Mouse (Mus musculus): Measurements from ENCODE around the gene Fam166a. TPM values are rescaled to one million over a fixed set of nuclear protein-coding genes. Genes with fewer than 3 reads are reported as not detected.
A peak's percentile ranks its signal among the peaks of the same experiment; 100 is the strongest.

Gene Fam166a
- polyA plus RNA-seq, 1 experiment = 0.14 TPM

GRCm38 (mm10) chr2:25203631-25204214 lies 14.8 kb upstream of the Fam166a start:
- peak; percentile 38; the same call in 1 of the 2 replicates for TF ChIP-seq CTCF (IDR thresholded peaks at IDR 0.05; ENCODE audit: borderline replicate concordance, extremely low read depth, insufficient read depth, insufficient read length)
- no peak for TF ChIP-seq POLR2A (IDR thresholded peaks at IDR 0.05; ENCODE audit: borderline replicate concordance, extremely low read depth, insufficient read depth, insufficient read length, poor library complexity, severe bottlenecking)
- DNase-seq (ENCODE audit: low read depth) = no peak

DNA sequence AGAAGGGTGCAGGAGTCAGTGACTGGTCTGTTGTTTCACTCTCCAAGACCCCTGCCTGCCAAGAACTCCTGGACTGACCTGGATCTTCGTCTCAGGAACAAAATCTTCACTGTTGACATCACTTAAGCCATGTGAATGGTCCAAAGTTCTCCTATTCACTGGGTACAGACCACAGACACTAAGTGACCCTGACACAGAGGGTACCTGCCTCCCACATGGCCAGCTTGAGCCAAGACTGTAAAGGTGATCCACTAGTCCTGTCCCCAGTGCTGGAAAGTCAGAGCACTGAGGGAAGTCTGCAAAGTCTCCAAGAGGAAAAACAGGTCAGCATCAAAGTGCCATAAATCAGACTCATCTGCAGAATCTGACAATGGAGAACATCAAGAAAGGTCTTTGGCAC lies 11.0 kb upstream of the Fam166a start:
- DNase-seq (ENCODE audit: low read depth) = no peak
- TF ChIP-seq POLR2A (IDR thresholded peaks at IDR 0.05; ENCODE audit: borderline replicate concordance, extremely low read depth, insufficient read depth, insufficient read length, poor library complexity, severe bottlenecking) = no peak
- no peak for TF ChIP-seq CTCF (IDR thresholded peaks at IDR 0.05; ENCODE audit: borderline replicate concordance, extremely low read depth, insufficient read depth, insufficient read length)

DNA sequence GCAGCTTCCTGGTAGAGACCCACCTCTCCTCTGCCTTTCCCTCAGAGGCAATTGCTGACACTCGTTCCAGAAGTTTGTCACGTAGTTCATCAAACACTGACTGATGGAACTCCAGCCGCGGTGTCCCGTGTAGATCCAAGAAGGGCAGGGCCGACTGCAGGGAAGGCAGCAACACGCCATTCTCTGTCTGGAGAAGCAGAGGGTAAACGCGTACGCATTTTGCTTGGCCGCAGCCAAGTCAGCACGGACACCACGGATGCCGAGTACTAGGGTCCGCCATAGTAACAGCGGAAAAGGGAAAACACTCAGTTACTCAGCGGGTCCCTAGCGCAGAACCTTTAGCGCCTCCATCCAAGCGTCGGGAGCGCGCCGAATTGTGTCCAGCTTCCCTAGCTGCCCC lies 7.9 kb upstream of the Fam166a start:
- TF ChIP-seq POLR2A (IDR thresholded peaks at IDR 0.05; ENCODE audit: borderline replicate concordance, extremely low read depth, insufficient read depth, insufficient read length, poor library complexity, severe bottlenecking) (no peak), CTCF (IDR thresholded peaks at IDR 0.05; ENCODE audit: borderline replicate concordance, extremely low read depth, insufficient read depth, insufficient read length) (no peak)
- no peak for DNase-seq (ENCODE audit: low read depth)

GRCm38 (mm10) chr2:25211121-25211670 lies 7.3 kb upstream of the Fam166a start, which contains the start of gene Nelfb:
Gene Nelfb, minus strand, starts transcription at chr2:25211489.
- TF ChIP-seq CTCF (IDR thresholded peaks at IDR 0.05; ENCODE audit: borderline replicate concordance, extremely low read depth, insufficient read depth, insufficient read length) (no peak), POLR2A (IDR thresholded peaks at IDR 0.05; ENCODE audit: borderline replicate concordance, extremely low read depth, insufficient read depth, insufficient read length, poor library complexity, severe bottlenecking) (0 out of 2 replicates have a peak, but pooled peaks have one; percentile 37)
- peak; percentile 95 for DNase-seq (ENCODE audit: low read depth)

DNA sequence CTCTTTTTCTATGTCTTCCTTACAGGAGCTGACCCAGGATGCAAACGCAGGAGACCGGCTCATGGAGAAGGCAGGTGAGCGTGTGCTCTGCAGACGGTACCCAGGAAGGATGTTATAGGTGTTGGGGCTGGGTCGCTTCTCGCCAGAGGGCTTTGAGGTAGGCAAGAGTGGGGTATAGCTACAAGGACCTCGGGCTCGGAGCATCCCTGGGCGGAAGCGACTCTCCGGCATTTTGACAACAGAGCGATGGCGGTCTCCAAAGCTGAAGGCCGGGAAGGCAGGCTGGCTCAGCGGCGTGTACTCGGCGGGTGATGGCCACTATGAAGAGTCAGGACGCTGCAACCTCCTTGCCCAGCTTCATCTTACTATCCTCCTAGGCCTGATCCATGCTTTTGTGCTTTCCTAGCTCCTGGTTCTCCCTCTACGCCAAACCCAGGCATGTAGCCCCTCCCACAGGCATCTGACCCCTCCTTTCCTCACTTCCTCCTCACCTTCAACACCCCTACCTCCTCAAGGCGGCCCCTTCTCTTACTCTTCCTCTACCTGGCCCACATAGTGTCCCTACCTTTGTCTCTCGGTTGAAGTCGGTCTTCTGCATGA lies 5.2 kb upstream of the Fam166a start:
- TF ChIP-seq CTCF (IDR thresholded peaks at IDR 0.05; ENCODE audit: borderline replicate concordance, extremely low read depth, insufficient read depth, insufficient read length) (no peak), POLR2A (IDR thresholded peaks at IDR 0.05; ENCODE audit: borderline replicate concordance, extremely low read depth, insufficient read depth, insufficient read length, poor library complexity, severe bottlenecking) (no peak)
- no peak for DNase-seq (ENCODE audit: low read depth)

DNA sequence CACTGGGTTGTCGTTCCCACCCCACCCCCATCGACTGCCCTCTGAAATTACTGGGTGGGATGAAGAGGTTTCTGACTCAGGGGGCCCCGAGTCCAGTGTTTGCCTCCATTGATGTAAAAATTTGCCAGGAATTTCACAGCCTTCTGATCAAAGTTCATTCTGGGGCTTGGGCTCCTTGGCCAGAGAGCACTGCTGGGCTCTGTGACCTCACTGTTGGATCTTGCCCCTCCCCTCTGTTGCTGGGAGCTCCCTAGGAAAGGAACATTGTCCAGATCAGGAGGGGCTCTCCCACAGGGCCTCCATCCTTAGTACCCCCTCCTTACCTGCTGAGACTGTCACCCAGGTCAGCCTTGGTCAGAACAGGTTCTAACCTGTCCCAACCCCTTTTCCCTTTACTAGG lies 4.1 kb upstream of the Fam166a start, which contains the start of gene Stpg3:
Gene Stpg3 (minus strand): TSS at position 194 of the 400 bp plus-strand sequence.
- no peak for TF ChIP-seq CTCF (IDR thresholded peaks at IDR 0.05; ENCODE audit: borderline replicate concordance, extremely low read depth, insufficient read depth, insufficient read length)
- TF ChIP-seq POLR2A (IDR thresholded peaks at IDR 0.05; ENCODE audit: borderline replicate concordance, extremely low read depth, insufficient read depth, insufficient read length, poor library complexity, severe bottlenecking) = no peak
- DNase-seq (ENCODE audit: low read depth) = no peak

- TF ChIP-seq POLR2A (IDR thresholded peaks at IDR 0.05; ENCODE audit: borderline replicate concordance, extremely low read depth, insufficient read depth, insufficient read length, poor library complexity, severe bottlenecking) (no peak), CTCF (IDR thresholded peaks at IDR 0.05; ENCODE audit: borderline replicate concordance, extremely low read depth, insufficient read depth, insufficient read length) (no peak)
- DNase-seq (ENCODE audit: low read depth) = no peak
These were observed 879 bp upstream of the Fam166a start for GRCm38 (mm10) chr2:25217666-25218065.

GRCm38 (mm10) chr2:25221331-25221772 lies 2.8 kb downstream of the Fam166a start:
- no peak for DNase-seq (ENCODE audit: low read depth)
- TF ChIP-seq CTCF (IDR thresholded peaks at IDR 0.05; ENCODE audit: borderline replicate concordance, extremely low read depth, insufficient read depth, insufficient read length) = no peak
- TF ChIP-seq POLR2A (IDR thresholded peaks at IDR 0.05; ENCODE audit: borderline replicate concordance, extremely low read depth, insufficient read depth, insufficient read length, poor library complexity, severe bottlenecking) = no peak

- no peak for DNase-seq (ENCODE audit: low read depth)
- TF ChIP-seq CTCF (IDR thresholded peaks at IDR 0.05; ENCODE audit: borderline replicate concordance, extremely low read depth, insufficient read depth, insufficient read length) (no peak), POLR2A (IDR thresholded peaks at IDR 0.05; ENCODE audit: borderline replicate concordance, extremely low read depth, insufficient read depth, insufficient read length, poor library complexity, severe bottlenecking) (no peak)
These were observed 5.3 kb downstream of the Fam166a start for GRCm38 (mm10) chr2:25223681-25224491.

DNA sequence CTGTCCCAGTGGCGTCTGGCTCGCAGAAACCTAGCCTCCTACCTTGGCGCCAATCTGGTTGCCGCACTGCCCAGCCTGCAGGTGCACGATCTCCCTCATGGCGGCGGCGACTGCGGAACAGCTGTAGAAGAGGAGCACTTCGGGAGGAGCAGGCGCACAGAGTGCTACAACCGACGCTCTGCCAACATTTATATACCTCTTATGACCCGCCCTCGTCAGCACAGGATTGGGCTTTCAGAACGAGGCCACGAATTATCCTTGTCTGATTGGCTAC lies 5.9 kb downstream of the Fam166a start, which contains the start of gene Tubb4b:
Gene Tubb4b (minus strand): TSS at position 211 of the 274 bp plus-strand sequence.
- no peak for DNase-seq (ENCODE audit: low read depth)
- peak; percentile 14; the same call in 1 of the 2 replicates for TF ChIP-seq CTCF (IDR thresholded peaks at IDR 0.05; ENCODE audit: borderline replicate concordance, extremely low read depth, insufficient read depth, insufficient read length)
- peak; percentile 96 for TF ChIP-seq POLR2A (IDR thresholded peaks at IDR 0.05; ENCODE audit: borderline replicate concordance, extremely low read depth, insufficient read depth, insufficient read length, poor library complexity, severe bottlenecking)

Data from brain, embryonic 14.5 days (tissue).